Mouse (Mus musculus) liver, embryonic 13.5 days (tissue): Measurements from ENCODE around the gene Eef2. TPM values are rescaled to one million over a fixed set of nuclear protein-coding genes. Genes with fewer than 3 reads are reported as not detected.

Source experiments
- ATAC-seq: fragments of 200-750 bp; cut with Nextera tagmentation; 2 replicates; pipeline ENCODE4 v1.8.0; 2017; ENCODE audit warnings: low read depth, mild to moderate bottlenecking, moderate number of reproducible peaks, moderate library complexity
- DNase-seq: peaks from one replicate; pipeline ENCODE4 v3.0.0; 2022
- H3K27ac ChIP-seq: fragments of 300-500 bp; sonication (generic); 2 replicates; pipeline ENCODE4 v1.5.1; 2015; ENCODE audit warnings: moderate library complexity, mild to moderate bottlenecking, inconsistent platforms
- H3K27me3 ChIP-seq: fragments of 300-500 bp; sonication (generic); 2 replicates; pipeline ENCODE4 v1.6.1; 2015; ENCODE audit warnings: mild to moderate bottlenecking, inconsistent platforms
- H3K36me3 ChIP-seq: fragments of 300-500 bp; sonication (generic); 2 replicates; pipeline ENCODE4 v1.6.1; 2015; ENCODE audit warnings: mild to moderate bottlenecking, inconsistent platforms
- H3K4me1 ChIP-seq: fragments of 300-500 bp; sonication (generic); replicated peaks from 2 replicates; pipeline ENCODE4 v1.6.1; 2015; ENCODE audit warnings: inconsistent platforms
- H3K4me2 ChIP-seq: fragments of 300-500 bp; sonication (generic); 2 replicates; pipeline ENCODE4 v1.6.1; 2015; ENCODE audit warnings: inconsistent platforms, mild to moderate bottlenecking, moderate library complexity
- H3K4me3 ChIP-seq: fragments of 300-500 bp; sonication (generic); replicated peaks from 2 replicates; pipeline ENCODE4 v1.5.1; 2015; ENCODE audit warnings: mild to moderate bottlenecking, inconsistent platforms
- H3K9ac ChIP-seq: fragments of 300-500 bp; sonication (generic); 2 replicates; pipeline ENCODE4 v1.6.1; 2015; ENCODE audit warnings: mild to moderate bottlenecking, inconsistent platforms
- H3K9me3 ChIP-seq: fragments of 300-500 bp; sonication (generic); replicated peaks from 2 replicates; pipeline ENCODE4 v1.6.1; 2016; ENCODE audit warnings: inconsistent platforms
- WGBS: fragments of 180-500 bp; shearing (Covaris S2); methylation state at CpG from one replicate; pipeline ENCODE4 v1.1.7; 2015; ENCODE audit not compliant: insufficient replicate concordance; 5-methylcytosine and 5-hydroxymethylcytosine counted together
- polyA plus RNA-seq: library from polyadenylated mRNA; unstranded; fragments of >200 nt; fragmentation: Nextera tagmentation; extraction: Ambion mirVana; gene quantifications from 2 replicates; pipeline ENCODE4 v1.2.1, GENCODE M21; 2015

Eef2 gene
- polyA plus RNA-seq, 1 experiment from 2014 or later, result 369 TPM

DNA sequence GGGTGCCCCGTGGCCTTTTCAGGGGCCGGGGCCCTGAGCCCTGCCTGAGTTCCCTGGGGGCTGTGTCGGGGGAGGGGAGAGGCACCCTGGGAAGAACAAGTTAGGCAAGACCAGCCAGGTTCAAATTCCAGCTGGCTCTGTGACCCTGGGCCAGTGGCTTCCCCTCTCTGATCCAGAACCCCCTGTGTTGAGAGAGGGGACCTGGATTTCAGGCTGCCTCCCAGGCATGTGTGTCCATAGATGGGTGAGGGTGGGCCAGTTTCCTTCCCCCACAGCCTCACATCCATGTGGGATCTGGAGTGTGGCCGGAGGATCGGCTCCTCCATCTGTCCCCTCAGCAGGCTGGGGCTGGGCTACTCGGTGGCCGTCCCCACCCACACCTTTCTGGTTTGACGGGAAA is 36.4 kb upstream of the Eef2 start:
- Histone ChIP-seq H3K4me3 (peak overlapping the region; percentile 92), H3K27ac (peak overlapping the region; percentile 88), H3K27me3 (no peaks in the 10 kb centered on the region), H3K9ac (peak overlapping the region; percentile 94), H3K9me3 (no peaks in the 10 kb centered on the region), H3K36me3 (peaks cover 63% of the 10 kb centered on the region), H3K4me2 (peak overlapping the region; percentile 99), H3K4me1 (peaks cover 77% of the 10 kb centered on the region)
- no peak for DNase-seq
- no peak for ATAC-seq
- 38% methylated on average over 8 of the region's 8 CpGs for WGBS

DNA sequence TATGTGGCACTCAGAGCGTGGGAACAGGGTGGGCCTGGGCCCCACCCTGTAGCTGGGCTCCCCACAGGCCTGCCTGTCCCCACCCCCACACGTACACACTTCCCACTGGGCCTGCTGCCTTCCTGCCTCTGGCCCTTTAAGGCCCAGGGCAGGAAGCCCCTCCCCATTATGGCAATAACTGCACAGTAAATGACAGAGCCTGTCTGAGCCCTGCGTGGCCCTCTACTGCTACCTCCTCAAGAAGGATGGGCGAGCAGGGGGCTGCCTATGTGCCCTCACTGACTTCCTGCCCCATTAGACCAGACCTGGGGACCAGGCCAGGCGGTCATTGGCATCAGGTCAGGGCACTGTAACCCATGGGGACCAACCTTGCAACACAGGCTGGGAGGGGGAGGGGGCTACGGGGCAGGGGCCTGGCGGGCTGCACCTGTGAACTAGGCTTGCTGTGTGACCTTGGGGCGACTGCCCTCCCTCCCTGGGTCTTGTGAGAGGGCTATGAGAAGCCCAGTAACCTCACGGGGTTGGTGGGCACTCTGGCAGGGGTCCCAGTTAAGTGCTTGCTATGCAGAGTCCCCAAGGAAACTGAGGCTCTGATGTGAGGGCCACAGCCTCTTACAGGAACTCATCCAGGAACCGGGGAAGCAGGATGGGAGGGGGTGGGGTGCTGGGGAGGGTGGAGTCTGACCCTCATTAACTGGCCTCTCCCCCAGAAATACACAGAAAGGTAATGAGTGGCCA is 35.5 kb upstream of the Eef2 start:
- peaks cover 77% of the 10 kb centered on the region for H3K4me1 ChIP-seq
- H3K4me3 ChIP-seq, result peak overlapping the region; percentile 92

DNA sequence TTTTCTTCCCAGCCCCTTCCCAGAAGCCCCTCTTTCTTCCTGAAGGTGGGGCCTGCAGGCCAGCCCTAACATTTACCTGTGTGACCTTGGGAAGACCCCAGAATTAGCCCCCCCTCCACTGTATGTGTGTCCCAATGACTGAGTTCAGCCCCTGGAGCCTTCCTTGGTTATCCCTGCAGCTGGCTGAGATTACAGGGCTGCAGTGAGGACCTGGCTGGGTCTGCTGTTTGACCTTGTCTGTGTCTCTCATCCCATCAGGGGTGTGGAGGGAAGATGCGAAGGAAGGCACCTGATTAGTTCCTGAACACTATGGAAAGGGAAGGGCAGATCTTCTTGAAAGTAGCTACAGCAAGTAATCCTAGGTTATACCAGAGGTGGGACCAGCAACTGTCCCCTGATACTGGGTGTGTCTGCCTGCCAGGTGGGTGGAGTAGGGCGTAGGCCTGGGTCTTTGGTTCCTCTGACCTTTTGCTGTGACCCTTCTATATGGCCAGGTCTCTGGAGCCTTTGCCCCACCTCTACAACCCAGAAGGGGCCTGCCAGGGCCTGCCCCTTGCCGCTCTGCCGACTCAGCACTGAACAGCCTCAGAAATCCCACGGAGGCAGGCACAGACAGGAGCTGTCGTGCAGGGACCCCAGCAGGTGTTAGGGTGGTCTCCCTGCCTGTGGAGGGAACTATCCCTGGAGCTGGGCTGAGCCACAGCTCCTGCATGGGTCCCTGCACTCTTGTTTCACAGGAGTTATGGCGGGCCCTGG is 34.8 kb upstream of the Eef2 start:
- Histone ChIP-seq H3K4me3 (peak overlapping the region; percentile 92), H3K27me3 (no peaks in the 10 kb centered on the region), H3K9ac (peak overlapping the region; percentile 94), H3K9me3 (no peaks in the 10 kb centered on the region), H3K36me3 (peaks cover 79% of the 10 kb centered on the region), H3K4me2 (peak overlapping the region; percentile 99), H3K4me1 (peaks cover 84% of the 10 kb centered on the region), H3K27ac (peak overlapping the region; percentile 88)
- WGBS, result 81% methylated on average over 7 of the region's 7 CpGs
- DNase-seq, result no peak
- ATAC-seq, result no peak

More for the DNA sequence above, 35.5 kb upstream of the Eef2 start:
- Histone ChIP-seq H3K9me3 (no peaks in the 10 kb centered on the region), H3K36me3 (peaks cover 71% of the 10 kb centered on the region), H3K9ac (peak overlapping the region; percentile 94), H3K4me2 (peak overlapping the region; percentile 99), H3K27ac (peak overlapping the region; percentile 88), H3K27me3 (no peaks in the 10 kb centered on the region)
- DNase-seq (no peak), ATAC-seq (no peak)
- 35% methylated on average over 10 of the region's 10 CpGs for WGBS

DNA sequence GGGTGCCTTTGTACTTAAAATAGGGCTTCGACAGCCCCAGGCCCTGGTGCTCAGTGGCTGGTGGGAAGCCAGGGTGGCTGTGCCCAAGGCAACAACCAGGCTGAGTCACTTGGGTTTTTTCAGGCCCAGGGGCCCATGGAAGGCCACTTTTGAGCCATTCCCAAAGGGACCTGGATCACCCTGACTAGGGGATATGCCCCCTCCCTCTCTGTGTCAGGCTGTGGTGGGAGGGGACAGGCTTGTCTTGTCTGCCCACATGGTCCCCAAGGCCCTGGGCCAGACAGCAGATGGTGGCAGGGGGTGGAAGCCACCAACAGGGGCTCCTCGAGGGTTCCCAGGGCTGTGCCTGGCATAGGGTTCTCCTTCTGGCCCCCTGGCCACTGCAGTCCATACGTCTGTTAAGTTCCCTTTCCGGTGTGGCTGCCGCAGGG is 33.9 kb upstream of the Eef2 start:
- peak overlapping the region; percentile 94; the same call in 1 of the 2 replicates for H3K9ac ChIP-seq
- DNase-seq (no peak), ATAC-seq (no peak)
- 66% methylated on average over 5 of the region's 5 CpGs for WGBS
- H3K4me3 ChIP-seq, result no peak overlapping the region
- no peaks in the 10 kb centered on the region for H3K9me3 ChIP-seq
- H3K27me3 ChIP-seq, result no peaks in the 10 kb centered on the region
- peak overlapping the region; percentile 88 for H3K27ac ChIP-seq
- H3K36me3 ChIP-seq, result peaks cover 88% of the 10 kb centered on the region
- peaks cover 88% of the 10 kb centered on the region for H3K4me1 ChIP-seq
- H3K4me2 ChIP-seq, result peak overlapping the region; percentile 29; the same call in 1 of the 2 replicates

DNA sequence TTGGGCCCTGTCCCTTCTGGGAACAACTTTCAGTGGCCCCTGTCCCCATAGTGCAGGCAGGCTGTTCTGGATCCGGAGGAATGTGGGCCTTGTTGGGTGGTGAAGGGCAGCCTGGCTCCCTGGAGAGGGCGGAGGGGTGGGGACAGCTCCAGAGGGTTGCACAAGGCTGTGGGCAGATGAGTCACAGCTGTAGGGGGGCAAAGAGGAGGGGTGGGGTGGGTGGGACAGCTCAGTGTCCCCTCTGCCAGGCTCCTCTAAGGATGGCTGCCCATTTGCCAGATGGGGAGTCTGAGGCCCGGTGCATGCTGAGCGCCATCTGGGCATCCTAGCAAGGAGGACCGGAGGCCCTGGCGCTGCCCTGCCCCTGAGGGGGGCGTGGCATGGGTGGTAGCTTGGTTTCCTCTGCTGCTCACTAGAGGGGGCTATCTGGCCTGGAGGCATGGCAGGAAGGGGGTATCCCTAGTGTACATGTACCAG is 33.2 kb upstream of the Eef2 start:
- no peaks in the 10 kb centered on the region for H3K27me3 ChIP-seq
- WGBS, result 83% methylated on average over 7 of the region's 7 CpGs
- DNase-seq (no peak), ATAC-seq (no peak)
- no peak overlapping the region for H3K4me3 ChIP-seq
- peaks cover 87% of the 10 kb centered on the region for H3K4me1 ChIP-seq
- peaks cover 94% of the 10 kb centered on the region for H3K36me3 ChIP-seq
- H3K4me2 ChIP-seq, result no peak overlapping the region
- H3K27ac ChIP-seq, result no peak overlapping the region; the same call in 1 of the 2 replicates
- H3K9me3 ChIP-seq, result no peaks in the 10 kb centered on the region
- H3K9ac ChIP-seq, result no peak overlapping the region

DNA sequence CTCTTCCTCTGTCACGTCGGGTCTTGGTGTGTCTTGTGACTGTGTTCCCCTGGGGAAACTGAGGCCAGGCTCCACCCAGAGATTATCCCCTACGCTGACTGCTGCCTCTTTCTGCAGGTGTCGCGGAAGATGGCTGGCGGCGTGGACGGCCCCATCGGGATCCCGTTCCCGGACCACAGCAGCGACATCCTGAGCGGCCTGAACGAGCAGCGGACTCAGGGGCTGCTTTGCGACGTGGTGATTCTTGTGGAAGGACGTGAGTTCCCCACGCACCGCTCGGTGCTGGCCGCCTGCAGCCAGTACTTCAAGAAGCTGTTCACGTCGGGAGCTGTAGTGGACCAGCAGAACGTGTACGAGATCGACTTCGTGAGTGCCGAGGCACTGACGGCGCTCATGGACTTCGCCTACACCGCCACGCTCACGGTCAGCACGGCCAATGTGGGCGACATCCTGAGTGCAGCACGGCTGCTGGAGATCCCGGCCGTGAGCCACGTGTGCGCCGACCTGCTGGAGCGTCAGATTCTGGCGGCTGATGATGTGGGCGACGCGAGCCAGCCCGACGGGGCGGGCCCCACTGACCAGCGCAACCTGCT is 32.5 kb upstream of the Eef2 start:
- no peaks in the 10 kb centered on the region for H3K27me3 ChIP-seq
- no peak for DNase-seq
- no peak overlapping the region for H3K9ac ChIP-seq
- peaks cover 99% of the 10 kb centered on the region for H3K36me3 ChIP-seq
- WGBS, result 94% methylated on average over 52 of the region's 52 CpGs
- H3K27ac ChIP-seq, result no peak overlapping the region
- no peaks in the 10 kb centered on the region for H3K9me3 ChIP-seq
- H3K4me2 ChIP-seq, result no peak overlapping the region
- ATAC-seq, result no peak
- no peak overlapping the region for H3K4me3 ChIP-seq
- H3K4me1 ChIP-seq, result peaks cover 80% of the 10 kb centered on the region

DNA sequence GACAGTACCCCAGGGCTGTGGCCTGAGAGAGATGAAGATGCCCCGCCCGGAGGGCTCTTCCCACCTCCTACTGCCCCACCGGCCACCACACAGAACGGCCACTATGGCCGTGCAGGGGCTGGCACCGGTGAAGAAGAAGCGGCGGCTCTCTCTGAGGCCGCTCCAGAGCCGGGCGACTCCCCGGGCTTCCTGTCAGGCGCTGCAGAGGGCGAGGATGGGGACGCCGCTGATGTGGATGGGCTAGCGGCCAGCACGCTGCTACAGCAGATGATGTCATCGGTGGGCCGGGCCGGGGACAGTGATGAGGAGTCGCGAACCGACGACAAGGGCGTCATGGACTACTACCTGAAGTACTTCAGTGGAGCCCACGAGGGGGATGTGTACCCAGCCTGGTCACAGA is 31.8 kb upstream of the Eef2 start:
- H3K36me3 ChIP-seq, result peaks cover 99% of the 10 kb centered on the region
- no peak overlapping the region for H3K4me2 ChIP-seq
- ATAC-seq, result no peak
- whole genome bisulfite sequencing, result 85% methylated on average over 27 of the region's 27 CpGs
- H3K27ac ChIP-seq, result no peak overlapping the region
- H3K4me1 ChIP-seq, result peaks cover 75% of the 10 kb centered on the region
- H3K9me3 ChIP-seq, result no peaks in the 10 kb centered on the region
- DNase-seq, result no peak
- H3K27me3 ChIP-seq, result no peaks in the 10 kb centered on the region
- no peak overlapping the region for H3K9ac ChIP-seq
- no peak overlapping the region for H3K4me3 ChIP-seq

DNA sequence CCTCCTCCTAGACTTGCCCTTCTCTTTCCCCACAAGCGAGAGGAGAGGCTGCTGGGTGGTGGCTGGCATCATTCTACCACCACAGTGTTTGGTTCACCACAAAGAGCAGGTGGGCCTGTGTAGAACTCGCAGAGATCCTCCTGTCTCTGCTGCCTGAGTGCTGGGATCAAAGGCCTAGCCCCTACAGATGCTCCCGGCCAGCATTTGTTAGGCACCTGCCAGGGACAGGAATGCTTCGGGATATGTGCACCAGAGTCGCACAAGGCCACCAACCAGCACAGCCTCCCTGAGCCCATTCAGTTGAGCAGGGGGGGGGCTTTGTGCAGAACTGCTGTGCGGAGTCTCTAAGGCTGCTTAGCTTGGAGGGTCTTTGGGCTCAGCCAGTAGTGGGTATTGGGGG is 31.1 kb upstream of the Eef2 start:
- DNase-seq, result no peak
- no peak for ATAC-seq
- Histone ChIP-seq H3K27me3 (no peaks in the 10 kb centered on the region), H3K9me3 (no peaks in the 10 kb centered on the region), H3K4me3 (no peak overlapping the region), H3K27ac (0 out of 2 replicates have a peak overlapping the region, but pooled peaks have one; percentile 13), H3K4me2 (no peak overlapping the region), H3K4me1 (peaks cover 75% of the 10 kb centered on the region), H3K9ac (no peak overlapping the region), H3K36me3 (peaks cover 99% of the 10 kb centered on the region)
- 96% methylated on average over 6 of the region's 6 CpGs for WGBS

DNA sequence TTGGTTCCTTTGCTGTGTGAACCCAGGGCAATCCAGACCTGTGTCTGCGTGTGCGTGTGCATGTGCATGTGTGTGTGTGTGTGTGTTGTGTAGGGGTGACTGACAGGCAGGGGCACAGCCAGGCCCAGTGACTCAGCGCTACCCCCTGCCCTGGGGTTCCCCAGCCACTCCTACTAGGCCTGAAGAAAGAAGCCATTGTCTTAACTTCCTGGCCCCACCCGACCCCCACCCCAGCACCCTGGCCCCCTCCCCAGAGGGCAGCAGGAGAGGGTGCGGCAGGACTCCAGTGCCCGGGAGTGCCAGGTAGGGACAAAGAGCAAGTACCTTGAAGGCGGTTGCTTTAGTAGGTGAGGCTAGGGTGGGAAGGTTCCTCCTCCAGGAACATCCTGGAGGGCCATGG is 30.7 kb upstream of the Eef2 start:
- Histone ChIP-seq H3K9me3 (no peaks in the 10 kb centered on the region), H3K4me1 (peaks cover 73% of the 10 kb centered on the region), H3K4me3 (no peak overlapping the region), H3K36me3 (peaks cover 99% of the 10 kb centered on the region), H3K9ac (no peak overlapping the region), H3K27ac (no peak overlapping the region), H3K27me3 (no peaks in the 10 kb centered on the region), H3K4me2 (no peak overlapping the region)
- 86% methylated on average over 7 of the region's 7 CpGs for WGBS
- ATAC-seq (no peak), DNase-seq (no peak)

DNA sequence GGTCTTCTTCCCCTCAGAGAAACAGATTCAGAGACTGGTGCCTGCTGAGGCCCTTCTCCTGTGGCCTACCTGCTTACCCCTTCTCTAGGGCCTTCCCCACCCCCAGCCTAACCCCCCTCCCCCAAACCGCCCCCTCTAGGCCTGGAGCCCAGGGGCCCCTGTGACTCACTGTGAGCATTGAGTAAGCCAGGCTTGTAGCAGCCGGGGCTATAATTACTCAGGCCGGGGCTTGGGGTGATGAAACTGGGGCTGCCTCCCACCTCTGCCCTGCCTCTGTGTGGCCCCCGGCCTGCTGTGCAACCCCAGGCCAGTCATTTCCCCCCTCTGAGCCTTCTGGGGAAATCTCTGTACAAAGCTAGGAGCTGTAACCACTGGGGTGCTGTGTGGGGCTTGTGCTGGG is 30.1 kb upstream of the Eef2 start:
- DNase-seq (no peak), ATAC-seq (no peak)
- WGBS, result 88% methylated on average over 4 of the region's 4 CpGs
- Histone ChIP-seq H3K27ac (no peak overlapping the region), H3K4me2 (0 out of 2 replicates have a peak overlapping the region, but pooled peaks have one; percentile 12), H3K9me3 (no peaks in the 10 kb centered on the region), H3K4me1 (peaks cover 72% of the 10 kb centered on the region), H3K36me3 (peaks cover 99% of the 10 kb centered on the region), H3K9ac (no peak overlapping the region), H3K4me3 (no peak overlapping the region), H3K27me3 (no peaks in the 10 kb centered on the region)

DNA sequence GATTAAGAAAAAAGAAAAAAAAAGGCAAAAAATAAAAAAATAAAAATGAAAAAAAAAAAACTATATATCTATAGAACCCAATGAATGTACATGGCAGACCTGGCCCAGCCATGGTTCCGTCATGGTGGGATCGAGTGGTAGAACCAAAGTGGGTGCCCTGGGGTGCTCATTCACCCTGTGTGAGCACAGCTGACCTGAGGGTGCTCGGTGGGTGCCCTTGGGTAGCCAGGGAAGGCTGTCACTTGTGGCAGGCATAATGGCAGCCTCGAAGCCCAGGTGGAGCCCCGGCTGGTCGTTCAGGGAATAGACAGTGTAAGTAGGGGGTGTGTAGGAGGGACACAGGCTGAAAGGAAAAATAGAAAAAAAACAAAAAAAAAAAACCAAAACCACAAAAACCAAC is 25.2 kb upstream of the Eef2 start:
- ATAC-seq (no peak), DNase-seq (no peak)
- WGBS, result 51% methylated on average over 6 of the region's 6 CpGs
- peaks cover 33% of the 10 kb centered on the region for H3K4me1 ChIP-seq
- peaks cover 96% of the 10 kb centered on the region for H3K36me3 ChIP-seq
- H3K9me3 ChIP-seq, result no peaks in the 10 kb centered on the region
- H3K9ac ChIP-seq, result no peak overlapping the region
- H3K27ac ChIP-seq, result no peak overlapping the region; the same call in 1 of the 2 replicates
- H3K27me3 ChIP-seq, result no peaks in the 10 kb centered on the region
- H3K4me3 ChIP-seq, result no peak overlapping the region
- H3K4me2 ChIP-seq, result no peak overlapping the region
